Mouse (Mus musculus): Measurements from ENCODE around the gene Lurap1l. TPM values are rescaled to one million over a fixed set of nuclear protein-coding genes. Genes with fewer than 3 reads are reported as not detected.
"Not testable (repeated sequence)": the region's sequence is repeated elsewhere in the genome, so short reads cannot be mapped to it uniquely, and the experiment has no call there.

Lurap1l gene
- polyA plus RNA-seq, 2 experiments: 1.5 to 4.5 TPM

GRCm38 (mm10) chr4:80915211-80915610 is 4.8 kb downstream of the Lurap1l start:
- Histone ChIP-seq H3K4me3 (ENCODE audit: insufficient read depth in 1 of 2, low read depth in 2 of 2, low read length in 2 of 2) (no peak overlapping the region), H3K27me3 (ENCODE audit: control insufficient read depth, insufficient read depth, low read length) (peaks cover 5% of the 10 kb centered on the region; the same call in 1 of the 2 replicates), H3K9ac (replicated peaks) (no peak overlapping the region), H3K4me2 (ENCODE audit: low read depth) (no peak overlapping the region), H3K4me1 (replicated peaks; ENCODE audit: control insufficient read depth in 2 of 2, insufficient read depth in 2 of 2, low read length in 1 of 2) (0 out of 4 replicates have a peak, but pooled peaks cover 0 to 2% of the 10 kb centered on the region in 2 experiments), H3K36me3 (replicated peaks; ENCODE audit: control insufficient read depth, insufficient read depth, low read depth) (no peaks in the 10 kb centered on the region), H3K9me3 (ENCODE audit: control insufficient read depth, low read length) (no peaks in the 10 kb centered on the region), H3K27ac (no peak overlapping the region)
- DNase-seq (ENCODE audit: low read depth in 3 of 3, low spot score in 3 of 3): no peak
- TF ChIP-seq EP300 (IDR thresholded peaks at IDR 0.05; ENCODE audit: low read depth) (no peak), CTCF (IDR thresholded peaks at IDR 0.05; ENCODE audit: low read depth) (no peak)
- no peak for ATAC-seq (ENCODE audit: insufficient read depth)
- WGBS (ENCODE audit: insufficient replicate concordance): 44% methylated on average over 2 of the region's 2 CpGs

GRCm38 (mm10) chr4:80916695-80917094 is 6.2 kb downstream of the Lurap1l start:
- Histone ChIP-seq H3K4me2 (ENCODE audit: low read depth) (no peak overlapping the region), H3K9ac (replicated peaks) (no peak overlapping the region), H3K36me3 (replicated peaks; ENCODE audit: control insufficient read depth, insufficient read depth, low read depth) (no peaks in the 10 kb centered on the region), H3K9me3 (ENCODE audit: control insufficient read depth, low read length) (no peaks in the 10 kb centered on the region), H3K27me3 (ENCODE audit: control insufficient read depth, insufficient read depth, low read length) (no peaks in the 10 kb centered on the region), H3K27ac (no peak overlapping the region), H3K4me3 (ENCODE audit: insufficient read depth in 1 of 2, low read depth in 2 of 2, low read length in 2 of 2) (no peak overlapping the region), H3K4me1 (replicated peaks; ENCODE audit: control insufficient read depth in 2 of 2, insufficient read depth in 2 of 2, low read length in 1 of 2) (0 out of 4 replicates have a peak, but pooled peaks cover 0 to 2% of the 10 kb centered on the region in 2 experiments)
- TF ChIP-seq EP300 (IDR thresholded peaks at IDR 0.05; ENCODE audit: low read depth) (no peak), CTCF (IDR thresholded peaks at IDR 0.05; ENCODE audit: low read depth) (no peak)
- DNase-seq (ENCODE audit: low read depth in 3 of 3, low spot score in 3 of 3) (no peak), ATAC-seq (ENCODE audit: insufficient read depth) (no peak)
- 52% methylated on average over 3 of the region's 3 CpGs for WGBS (ENCODE audit: insufficient replicate concordance)

GRCm38 (mm10) chr4:80917128-80917527 is 6.7 kb downstream of the Lurap1l start:
- not testable (repeated sequence) for ATAC-seq (ENCODE audit: insufficient read depth)

GRCm38 (mm10) chr4:80917812-80918211 is 7.4 kb downstream of the Lurap1l start:
- Histone ChIP-seq H3K4me3 (ENCODE audit: insufficient read depth in 1 of 2, low read depth in 2 of 2, low read length in 2 of 2) (no peak overlapping the region), H3K27ac (no peak overlapping the region), H3K9ac (replicated peaks) (no peak overlapping the region), H3K36me3 (replicated peaks; ENCODE audit: control insufficient read depth, insufficient read depth, low read depth) (no peaks in the 10 kb centered on the region), H3K27me3 (ENCODE audit: control insufficient read depth, insufficient read depth, low read length) (no peaks in the 10 kb centered on the region), H3K4me1 (replicated peaks; ENCODE audit: control insufficient read depth in 2 of 2, insufficient read depth in 2 of 2, low read length in 1 of 2) (0 out of 4 replicates have a peak, but pooled peaks cover 0 to 2% of the 10 kb centered on the region in 2 experiments), H3K9me3 (ENCODE audit: control insufficient read depth, low read length) (no peaks in the 10 kb centered on the region), H3K4me2 (ENCODE audit: low read depth) (no peak overlapping the region)
- ATAC-seq (ENCODE audit: insufficient read depth): no peak
- WGBS (ENCODE audit: insufficient replicate concordance): 54% methylated on average over 3 of the region's 3 CpGs
- TF ChIP-seq EP300 (IDR thresholded peaks at IDR 0.05; ENCODE audit: low read depth): no peak
- TF ChIP-seq CTCF (IDR thresholded peaks at IDR 0.05; ENCODE audit: low read depth): no peak
- no peak for DNase-seq (ENCODE audit: low read depth in 3 of 3, low spot score in 3 of 3)

More at GRCm38 (mm10) chr4:80917128-80917527, 6.7 kb downstream of the Lurap1l start:
- not testable (repeated sequence) for H3K9me3 ChIP-seq (ENCODE audit: control insufficient read depth, low read length); H3K4me1 ChIP-seq (replicated peaks; ENCODE audit: control insufficient read depth in 2 of 2, insufficient read depth in 2 of 2, low read length in 1 of 2); DNase-seq (ENCODE audit: low read depth in 3 of 3, low spot score in 3 of 3); H3K4me2 ChIP-seq (ENCODE audit: low read depth); H3K9ac ChIP-seq (replicated peaks); H3K27ac ChIP-seq; H3K27me3 ChIP-seq (ENCODE audit: control insufficient read depth, insufficient read depth, low read length); H3K36me3 ChIP-seq (replicated peaks; ENCODE audit: control insufficient read depth, insufficient read depth, low read depth); H3K4me3 ChIP-seq (ENCODE audit: insufficient read depth in 1 of 2, low read depth in 2 of 2, low read length in 2 of 2)
- WGBS (ENCODE audit: insufficient replicate concordance): 55% methylated on average over 1 of the region's 1 CpGs

- DNase-seq (ENCODE audit: low read depth in 3 of 3, low spot score in 3 of 3) (no peak), ATAC-seq (ENCODE audit: insufficient read depth) (no peak)
- no peak overlapping the region for H3K4me2 ChIP-seq (ENCODE audit: low read depth)
- no peaks in the 10 kb centered on the region for H3K9me3 ChIP-seq (ENCODE audit: control insufficient read depth, low read length)
- H3K27me3 ChIP-seq (ENCODE audit: control insufficient read depth, insufficient read depth, low read length): no peaks in the 10 kb centered on the region
- TF ChIP-seq CTCF (IDR thresholded peaks at IDR 0.05; ENCODE audit: low read depth): no peak
- TF ChIP-seq EP300 (IDR thresholded peaks at IDR 0.05; ENCODE audit: low read depth): no peak
- no peak overlapping the region for H3K27ac ChIP-seq
- no peak overlapping the region for H3K9ac ChIP-seq (replicated peaks)
- H3K36me3 ChIP-seq (replicated peaks; ENCODE audit: control insufficient read depth, insufficient read depth, low read depth): no peaks in the 10 kb centered on the region
- 0 out of 4 replicates have a peak, but pooled peaks cover 0 to 2% of the 10 kb centered on the region in 2 experiments for H3K4me1 ChIP-seq (replicated peaks; ENCODE audit: control insufficient read depth in 2 of 2, insufficient read depth in 2 of 2, low read length in 1 of 2)
- H3K4me3 ChIP-seq (ENCODE audit: insufficient read depth in 1 of 2, low read depth in 2 of 2, low read length in 2 of 2): no peak overlapping the region
- WGBS (ENCODE audit: insufficient replicate concordance): 49% methylated on average over 3 of the region's 3 CpGs
Observed at GRCm38 (mm10) chr4:80918526-80919129, 8.2 kb downstream of the Lurap1l start.
